8 mouse cellular contexts compared by ENCODE assay signal in genomic region chr11:83815628-83816027, GRCm38 (mm10). TPM values are rescaled to one million over a fixed set of nuclear protein-coding genes. Genes with fewer than 3 reads are reported as not detected.
DNase-seq lines count a peak whose midpoint lies in the region; ATAC-seq and TF ChIP-seq lines count a peak whose summit lies in the region.

No protein-coding gene starts in this region.

- H3K4me1 ChIP-seq in liver, embryonic 11.5 days (replicated peaks; ENCODE audit: control insufficient read depth, insufficient read depth, low read length), result no peaks in the 10 kb centered on the region
- H3K4me1 ChIP-seq in cerebellum, adult 2 months (ENCODE audit: control insufficient read depth, insufficient read depth, low read length), result no peaks in the 10 kb centered on the region

- TF ChIP-seq POLR2A in cerebellum, adult 2 months (IDR thresholded peaks at IDR 0.05; ENCODE audit: borderline replicate concordance, insufficient read depth, low read length), result no peak

- intact Hi-C loops in heart, postnatal 14 days (cut with DNase I), result loop anchor here (5.0 kb wide), 1 partner anchor 122 kb away; no protein-coding TSS in a partner anchor

- no peaks in the 10 kb centered on the region for H3K27me3 ChIP-seq in liver, embryonic 11.5 days (replicated peaks; ENCODE audit: control insufficient read depth, insufficient read depth, low read length)
- H3K27me3 ChIP-seq in cerebellum, adult 2 months (ENCODE audit: control insufficient read depth, insufficient read depth, low read length), result no peaks in the 10 kb centered on the region

- WGBS in liver, embryonic 11.5 days, result 9% methylated on average over 9 of the region's 9 CpGs
- WGBS in cerebellum, adult 2 months, result 6% methylated on average over 9 of the region's 9 CpGs

- H3K27ac ChIP-seq in liver, embryonic 11.5 days (ENCODE audit: low read depth, low read length), result no peak overlapping the region
- H3K27ac ChIP-seq in cerebellum, adult 2 months (ENCODE audit: insufficient read depth, low read length), result no peak overlapping the region

- H3K4me2 ChIP-seq in liver, embryonic 11.5 days, result no peak overlapping the region

- H3K36me3 ChIP-seq in liver, embryonic 11.5 days (ENCODE audit: control insufficient read depth, insufficient read depth, low read length), result no peaks in the 10 kb centered on the region

- no peak overlapping the region for H3K4me3 ChIP-seq in liver, embryonic 11.5 days (ENCODE audit: low read depth, low read length)
- H3K4me3 ChIP-seq in cerebellum, adult 2 months (replicated peaks; ENCODE audit: insufficient read depth, low read depth, low read length), result no peak overlapping the region

- peak; percentile 66 for TF ChIP-seq CTCF in cerebellum, adult 2 months (IDR thresholded peaks at IDR 0.05; ENCODE audit: borderline replicate concordance, insufficient read depth, low read depth, low read length)

- no peaks in the 10 kb centered on the region for H3K9me3 ChIP-seq in liver, embryonic 11.5 days (ENCODE audit: control insufficient read depth, low read length)

- no peak for ATAC-seq in liver, embryonic 11.5 days (replicated peaks; ENCODE audit: low FRiP score)
- ATAC-seq in monocyte, adult 5-6 weeks (replicated peaks; ENCODE audit: insufficient number of reproducible peaks, low FRiP score, low TSS enrichment, poor library complexity, severe bottlenecking), result 0 out of 2 replicates have a peak, but pooled peaks have one; percentile 63

- DNase-seq in liver, result peak; percentile 59
- DNase-seq in liver, embryonic 11.5 days (ENCODE audit: low spot score), result no peak
- peak; percentile 36 for DNase-seq in Muller cell, postnatal 12 days (ENCODE audit: inconsistent ontology term)
- peak; percentile 26 to 48 for DNase-seq in cerebellum, adult 2 months
- peak; percentile 48 to 56 for DNase-seq in heart, postnatal 14 days
- peak; percentile 15 to 33 for DNase-seq in layer of hippocampus, postnatal 36 days
- DNase-seq in thymus, postnatal 4 days, result peak; percentile 71

- H3K9ac ChIP-seq in liver, embryonic 11.5 days (ENCODE audit: low read depth, low read length), result no peak overlapping the region

RNA-seq across cellular contexts. Expression of gene Hnf1b, which starts 34.2 kb away (rescaled TPM):
- polyA plus RNA-seq in liver, embryonic 11.5 days (2014; fragmentation: Nextera tagmentation; extraction: Ambion mirVana), result 4.5 and 5.0 TPM in 2 replicates
- 0.17 and 0.20 TPM in 2 replicates for polyA plus RNA-seq in cerebellum, adult 2 months (2012; rRNA removed)
- total RNA-seq in heart, postnatal 14 days (2021), result not detected
- total RNA-seq in layer of hippocampus, postnatal 36 days (2021), result under 1 TPM in 1 of 2 experiments, not detected in 1; 0.52 TPM
- not detected in 3 replicates for total RNA-seq in monocyte, adult 5-6 weeks (2017)
